ENCODE assay signal across 9 mouse cellular contexts in the genomic region with DNA sequence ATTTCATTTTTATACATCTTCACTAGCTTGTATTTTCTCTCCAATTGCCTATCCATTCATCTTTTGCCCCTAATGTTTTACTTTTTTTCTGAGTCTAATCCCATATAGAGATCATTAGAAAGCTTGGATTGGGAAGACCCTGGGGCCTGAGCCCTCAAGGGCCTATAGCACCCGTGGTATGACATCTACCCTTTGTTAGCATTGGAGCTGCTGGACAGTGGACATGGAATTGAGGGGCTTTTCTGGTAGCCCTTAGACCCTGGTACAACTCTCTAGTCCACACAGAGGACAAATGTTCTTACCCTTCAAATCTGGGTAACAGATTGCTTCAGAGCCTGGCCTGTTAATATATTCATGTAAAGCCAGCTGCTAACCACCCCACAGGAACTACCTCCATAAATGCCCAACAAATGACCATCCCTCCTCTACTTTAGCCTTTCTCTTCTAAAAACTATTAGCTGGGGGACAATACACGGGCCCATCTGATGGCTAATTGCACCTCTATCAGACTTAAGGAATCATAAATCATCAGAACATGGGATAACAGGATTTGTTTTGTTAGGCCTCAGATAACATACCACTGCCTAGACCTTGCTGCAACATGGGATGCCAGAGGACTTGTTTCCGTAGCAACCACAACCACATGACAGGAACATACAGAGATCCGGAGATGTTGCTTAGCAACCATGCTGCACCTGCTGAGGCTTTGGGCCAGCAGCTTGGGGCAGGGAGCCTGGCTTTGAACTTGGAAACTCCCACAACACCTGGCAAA. TPM values are rescaled to one million over a fixed set of nuclear protein-coding genes. Genes with fewer than 3 reads are reported as not detected.
DNase-seq lines count a peak whose midpoint lies in the region; ATAC-seq lines count a peak whose summit lies in the region.
"Had no signal": no experiment of that assay in that cellular context is flagged by ENCODE, and none has a peak within 500 bp of the region (broad histone marks: within the 10 kb centered on the region; RNA-seq: fewer than 3 reads in every experiment).

No protein-coding gene starts in this region.

- no peak overlapping the region for H3K4me3 ChIP-seq in forebrain, embryonic 12.5 days (replicated peaks)

- no peaks in the 10 kb centered on the region for H3K36me3 ChIP-seq in forebrain, embryonic 12.5 days (replicated peaks)
- H3K36me3 ChIP-seq: G1E had no signal

- peaks cover 23% of the 10 kb centered on the region for H3K4me1 ChIP-seq in forebrain, embryonic 12.5 days

- WGBS in forebrain, embryonic 12.5 days: 57% methylated on average over 4 of the region's 4 CpGs

- intact Hi-C loops in left cerebral cortex, postnatal 4 days (cut with DNase I): no loop called here

- H3K9me3 ChIP-seq in forebrain, embryonic 12.5 days: no peaks in the 10 kb centered on the region

- peaks cover 6% of the 10 kb centered on the region; the same call in 1 of the 2 replicates for H3K27me3 ChIP-seq in forebrain, embryonic 12.5 days

- DNase-seq in left cerebral cortex, adult 11 months (ENCODE audit: low spot score): peak; percentile 28
- no peak for DNase-seq in left cerebral cortex, adult 18-20 months (ENCODE audit: low spot score in 2 of 2)
- peak; percentile 63 for DNase-seq in left cerebral cortex, postnatal 4 days
- DNase-seq in telencephalon, adult 2 months (ENCODE audit: low read depth, low spot score): peak; percentile 44
- no peak for DNase-seq in kidney, adult 8-10 months
- DNase-seq in yolk sac, embryonic 10.5 days (ENCODE audit: low spot score): no peak
- DNase-seq in gastrocnemius, postnatal 4 days (ENCODE audit: low spot score in 2 of 2): no peak

- peak overlapping the region; percentile 47 for H3K27ac ChIP-seq in forebrain, embryonic 12.5 days

- ATAC-seq in forebrain, embryonic 12.5 days (ENCODE audit: low FRiP score): peak; percentile 89

- H3K4me2 ChIP-seq in forebrain, embryonic 12.5 days: no peak overlapping the region

- H3K9ac ChIP-seq in forebrain, embryonic 12.5 days: no peak overlapping the region

RNA-seq across cellular contexts. Expression of a gene that starts 39.0 kb away (rescaled TPM):
- total RNA-seq in left cerebral cortex, adult 18-20 months (2021): 10 to 100 TPM; 54.4 to 66.7 TPM
- 45.8 and 50.3 TPM in 2 replicates for polyA plus RNA-seq in forebrain, embryonic 12.5 days (2016; fragmentation: Nextera tagmentation; extraction: Ambion mirVana)
- total RNA-seq in left cerebral cortex, postnatal 4 days (2021): 10 to 100 TPM; 59.1 to 66.4 TPM
- total RNA-seq in gastrocnemius, postnatal 4 days (2021): 10 to 100 TPM; 40.4 to 41.8 TPM

Comparison
In these comparisons a context has a peak if more than half of its experiments do, and no peak if none do; other contexts are left out.
1. DNase-seq: peak in left cerebral cortex, adult 11 months (single experiment), left cerebral cortex, postnatal 4 days (single experiment) and telencephalon, adult 2 months (single experiment); none in left cerebral cortex, adult 18-20 months (0 of 2), kidney, adult 8-10 months (0 of 2), yolk sac, embryonic 10.5 days (single experiment) and gastrocnemius, postnatal 4 days (0 of 2).